Mouse (Mus musculus) R1 (cell line): ENCODE results near the gene Poldip2.

Experiments used
- DNase-seq: peaks from one replicate; pipeline ENCODE4 v3.0.0-alpha.2; 2018; ENCODE audit warnings: low read depth, low spot score

Gene Poldip2

GRCm38 (mm10) chr11:78540358-78540757, 28.4 kb downstream of the Poldip2 start:
- DNase-seq = no peak

GRCm38 (mm10) chr11:78544449-78545111, 32.6 kb downstream of the Poldip2 start:
- DNase-seq = peak; percentile 29

- peak; percentile 20 for DNase-seq
Measured at GRCm38 (mm10) chr11:78545181-78545580, 33.2 kb downstream of the Poldip2 start.

GRCm38 (mm10) chr11:78547718-78548460, 35.9 kb downstream of the Poldip2 start:
- DNase-seq = no peak

- no peak for DNase-seq
Measured at GRCm38 (mm10) chr11:78549491-78549987, 37.5 kb downstream of the Poldip2 start.

- peak; percentile 99 for DNase-seq
Measured at GRCm38 (mm10) chr11:78550168-78551058, 38.4 kb downstream of the Poldip2 start, which contains the start of gene Tmem97. Tmem97 (minus strand) TSS chr11:78550777.

GRCm38 (mm10) chr11:78551059-78551398, 39.0 kb downstream of the Poldip2 start:
- no peak for DNase-seq

- DNase-seq = no peak
Measured at GRCm38 (mm10) chr11:78555623-78556022, 43.6 kb downstream of the Poldip2 start.

- no peak for DNase-seq
Measured at GRCm38 (mm10) chr11:78556070-78556469, 44.1 kb downstream of the Poldip2 start.

- DNase-seq = peak; percentile 69
Measured at GRCm38 (mm10) chr11:78557241-78557640, 45.2 kb downstream of the Poldip2 start.

- peak; percentile 80 for DNase-seq
Measured at GRCm38 (mm10) chr11:78560447-78560846, 48.5 kb downstream of the Poldip2 start.

- no peak for DNase-seq
Measured at GRCm38 (mm10) chr11:78566775-78567174, 54.8 kb downstream of the Poldip2 start.

- no peak for DNase-seq
Measured at GRCm38 (mm10) chr11:78567614-78568013, 55.6 kb downstream of the Poldip2 start.

GRCm38 (mm10) chr11:78568827-78569226, 56.8 kb downstream of the Poldip2 start:
- DNase-seq = no peak

- DNase-seq = no peak
Measured at GRCm38 (mm10) chr11:78569806-78570205, 57.8 kb downstream of the Poldip2 start.

- no peak for DNase-seq
Measured at GRCm38 (mm10) chr11:78571441-78571840, 59.4 kb downstream of the Poldip2 start.

- no peak for DNase-seq
Measured at GRCm38 (mm10) chr11:78571854-78572253, 59.9 kb downstream of the Poldip2 start.
